In the genomic region with DNA sequence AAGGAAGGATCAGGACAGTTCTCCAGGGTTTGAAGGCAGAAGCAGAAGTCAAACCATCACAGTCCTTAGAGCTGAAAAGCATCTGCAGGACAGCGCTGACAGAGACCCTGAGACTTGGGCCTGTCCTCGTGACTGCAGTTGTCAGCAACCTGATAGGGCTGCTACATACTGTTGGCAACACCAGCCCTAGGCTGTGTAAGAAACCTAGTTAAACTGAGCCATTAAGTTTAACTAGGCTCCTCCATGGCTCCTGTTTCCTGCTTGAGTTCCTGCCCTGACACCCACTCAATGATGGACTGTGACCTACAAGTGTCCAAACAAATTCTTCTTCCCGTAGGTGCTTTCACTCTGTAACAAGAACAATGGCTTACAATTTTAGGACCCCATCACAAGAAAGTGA, we compare ENCODE assay signal across 36 mouse cellular contexts. TPM values are rescaled to one million over a fixed set of nuclear protein-coding genes. Genes with fewer than 3 reads are reported as not detected.
"Had no signal": no experiment of that assay in that cellular context is flagged by ENCODE, and none has a peak within 500 bp of the region (broad histone marks: within the 10 kb centered on the region; RNA-seq: fewer than 3 reads in every experiment).

No protein-coding gene starts in this region.

- H3K9ac ChIP-seq: forebrain, postnatal 0 days; heart, embryonic 13.5 days; heart, embryonic 15.5 days; hindbrain, embryonic 12.5 days; hindbrain, embryonic 14.5 days; limb, embryonic 13.5 days; limb, embryonic 15.5 days; liver, embryonic 12.5 days; liver, embryonic 14.5 days had no signal

- H3K4me2 ChIP-seq: heart, embryonic 11.5 days; heart, embryonic 13.5 days; heart, embryonic 15.5 days; hindbrain, embryonic 12.5 days; hindbrain, embryonic 14.5 days; limb, embryonic 13.5 days; limb, embryonic 15.5 days; liver, embryonic 12.5 days had no signal

- H3K4me3 ChIP-seq: gastrocnemius, adult 2 months; heart, adult 2 months; heart, embryonic 13.5 days; heart, embryonic 15.5 days; hindbrain, embryonic 10.5 days; hindbrain, embryonic 12.5 days; limb, embryonic 13.5 days; limb, embryonic 15.5 days; liver, embryonic 12.5 days had no signal

- H3K4me1 ChIP-seq: heart, embryonic 15.5 days; hindbrain, embryonic 12.5 days; limb, embryonic 13.5 days; limb, embryonic 15.5 days; liver, embryonic 12.5 days had no signal

- H3K27me3 ChIP-seq: heart, embryonic 13.5 days; heart, embryonic 15.5 days; hindbrain, embryonic 12.5 days; limb, embryonic 13.5 days; limb, embryonic 15.5 days; liver, embryonic 12.5 days had no signal

- ATAC-seq: forebrain, postnatal 0 days; hindbrain, embryonic 16.5 days; intestine, embryonic 16.5 days; liver, embryonic 12.5 days had no signal

- DNase-seq: forebrain, postnatal 0 days; gastrocnemius, adult 2 months; gastrocnemius, postnatal 10 days; gastrocnemius, postnatal 25 days; heart, adult 2 months; heart, postnatal 4 days; kidney, adult 11 months; kidney, adult 2 months; kidney, adult 9 months; kidney, postnatal 25 days; layer of hippocampus, adult 9-11 months; layer of hippocampus, postnatal 36 days; left cerebral cortex, postnatal 4 days had no signal

- H3K27ac ChIP-seq: gastrocnemius, adult 2 months; heart, adult 2 months; heart, embryonic 13.5 days; heart, embryonic 15.5 days; hindbrain, embryonic 10.5 days; hindbrain, embryonic 12.5 days; hindbrain, embryonic 14.5 days; kidney, postnatal 0 days; limb, embryonic 13.5 days; limb, embryonic 15.5 days; liver, embryonic 12.5 days; liver, embryonic 14.5 days had no signal

- H3K9me3 ChIP-seq: heart, embryonic 13.5 days; heart, embryonic 15.5 days; hindbrain, embryonic 10.5 days; hindbrain, embryonic 12.5 days; limb, embryonic 13.5 days; limb, embryonic 15.5 days; liver, embryonic 12.5 days had no signal

- H3K36me3 ChIP-seq: heart, embryonic 13.5 days; heart, embryonic 15.5 days; hindbrain, embryonic 10.5 days; hindbrain, embryonic 12.5 days; limb, embryonic 13.5 days; limb, embryonic 15.5 days; liver, embryonic 12.5 days had no signal

RNA-seq across cellular contexts. Expression of gene Mael, which starts 33.4 kb away (rescaled TPM):
- total RNA-seq: gastrocnemius, adult 2 months; gastrocnemius, postnatal 10 days; gastrocnemius, postnatal 25 days; granulocyte monocyte progenitor cell, adult 5-6 weeks; heart, adult 2 months; heart, postnatal 25 days; heart, postnatal 4 days; layer of hippocampus, adult 18-20 months; layer of hippocampus, postnatal 14 days; layer of hippocampus, postnatal 36 days; left cerebral cortex, adult 8-10 months; liver, adult 2 months had no signal
- polyA plus RNA-seq: forebrain, postnatal 0 days; heart, embryonic 13.5 days; heart, postnatal 0 days; hindbrain, embryonic 12.5 days; intestine, embryonic 14.5 days; intestine, embryonic 16.5 days; kidney, postnatal 0 days; large intestine, adult 2 months; liver, adult 2 months; liver, embryonic 12.5 days; liver, embryonic 14.5 days; liver, embryonic 16.5 days had no signal

RNA-seq across cellular contexts. Expression of gene Ildr2, which starts 48.8 kb away (rescaled TPM):
- total RNA-seq: granulocyte monocyte progenitor cell, adult 5-6 weeks had no signal
